Comparison of ENCODE assay signal across 16 mouse cellular contexts in the genomic region with DNA sequence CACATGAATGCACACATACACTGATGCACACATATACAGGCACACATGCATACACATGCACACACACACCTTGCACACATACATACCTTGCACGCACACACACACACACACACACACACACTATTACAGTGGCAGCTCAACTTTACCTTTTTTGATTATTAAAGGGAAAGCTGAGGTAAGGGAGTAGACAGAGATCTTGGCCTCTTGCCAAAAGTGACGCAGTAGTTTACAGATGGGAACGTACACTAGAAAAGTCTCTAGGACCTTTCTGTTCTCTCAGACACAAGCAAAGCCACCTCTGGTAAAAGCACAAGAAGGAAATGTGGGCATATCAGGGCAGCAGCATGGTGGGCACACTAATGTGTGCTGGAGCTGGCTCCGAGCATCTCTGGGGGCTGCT.
DNase-seq lines count a peak whose midpoint lies in the region; ATAC-seq and TF ChIP-seq lines count a peak whose summit lies in the region.
"Had no signal": no experiment of that assay in that cellular context is flagged by ENCODE, and none has a peak within 500 bp of the region (broad histone marks: within the 10 kb centered on the region; RNA-seq: fewer than 3 reads in every experiment).

No protein-coding gene starts in this region.

- TF ChIP-seq POLR2A in lung, adult 2 months (IDR thresholded peaks at IDR 0.05; ENCODE audit: borderline replicate concordance, extremely low read depth, low read depth, low read length), result no peak
- no peak for TF ChIP-seq POLR2A in MEL (IDR thresholded peaks at IDR 0.05; ENCODE audit: control insufficient read depth in 1 of 2, insufficient read depth in 1 of 2, low read depth in 1 of 2, low read length in 2 of 2, poor library complexity in 1 of 2)

- H3K79me2 ChIP-seq in MEL (ENCODE audit: control insufficient read depth, insufficient read depth, low read length, poor library complexity), result no peaks in the 10 kb centered on the region

- TF ChIP-seq EP300 in MEL (IDR thresholded peaks at IDR 0.05; ENCODE audit: low read depth in 1 of 2, low read length in 2 of 2), result no peak

- no peaks in the 10 kb centered on the region for H3K27me3 ChIP-seq in lung, embryonic 14.5 days (ENCODE audit: insufficient read depth, low read length)
- H3K27me3 ChIP-seq in MEL (ENCODE audit: control insufficient read depth in 1 of 2, insufficient read depth in 2 of 2, low read length in 2 of 2), result peaks cover 0 to 1% of the 10 kb centered on the region in 2 experiments; a peak in 1 of 4 replicates
- H3K27me3 ChIP-seq: forebrain, embryonic 12.5 days; limb, embryonic 12.5 days had no signal

- no peak for TF ChIP-seq RAD21 in MEL (IDR thresholded peaks at IDR 0.05; ENCODE audit: low read depth, low read length)

- DNase-seq in heart, postnatal 4 days, result peak; percentile 30
- DNase-seq in heart, adult 18-20 months, result no peak
- DNase-seq in lung, embryonic 14.5 days, result peak; percentile 66
- DNase-seq in lung, adult 2 months, result no peak
- DNase-seq in MEL (ENCODE audit: low read depth, low spot score) (peak; percentile 44), MN1 (ENCODE audit: low spot score) (peak; percentile 21)
- DNase-seq in left cerebral cortex, adult 11 months (ENCODE audit: low spot score), result no peak
- DNase-seq: adrenal gland, adult 8-10 months; kidney, adult 9 months; lung, postnatal 4 days had no signal

- no peak overlapping the region for H3K4me3 ChIP-seq in lung, embryonic 14.5 days (ENCODE audit: low read depth, low read length)
- no peak overlapping the region for H3K4me3 ChIP-seq in lung, adult 2 months (replicated peaks; ENCODE audit: extremely low read depth, low read depth, low read length)
- H3K4me3 ChIP-seq in MEL (ENCODE audit: control insufficient read depth in 1 of 2, insufficient read depth in 1 of 2, low read depth in 2 of 2, low read length in 2 of 2), result no peak overlapping the region
- H3K4me3 ChIP-seq: forebrain, embryonic 12.5 days; heart, embryonic 12.5 days; left cerebral cortex, adult 2 months; limb, embryonic 12.5 days had no signal

- no peak for TF ChIP-seq CTCF in lung, embryonic 14.5 days (IDR thresholded peaks at IDR 0.05; ENCODE audit: low read depth)
- no peak for TF ChIP-seq CTCF in lung, adult 2 months (IDR thresholded peaks at IDR 0.05; ENCODE audit: insufficient read depth, low read length)
- TF ChIP-seq CTCF in MEL (IDR thresholded peaks at IDR 0.05 in 2 of 3, conservative IDR thresholded peaks at IDR 0.05 in 1 of 3; ENCODE audit: control insufficient read depth in 1 of 3, insufficient read depth in 1 of 3, low read depth in 2 of 3, low read length in 3 of 3, poor library complexity in 1 of 3, severe bottlenecking in 1 of 3), result no peak

- 44% methylated on average over 4 of the region's 4 CpGs for WGBS in lung, embryonic 14.5 days
- WGBS in lung, adult 2 months, result 50% methylated on average over 4 of the region's 4 CpGs

- H3K4me1 ChIP-seq in lung, embryonic 14.5 days (ENCODE audit: insufficient read depth), result no peaks in the 10 kb centered on the region
- peaks cover 5% of the 10 kb centered on the region for H3K4me1 ChIP-seq in lung, adult 2 months (ENCODE audit: control insufficient read depth, insufficient read depth, low read length)
- peaks cover 0 to 6% of the 10 kb centered on the region in 2 experiments; a peak in 3 of 4 replicates for H3K4me1 ChIP-seq in MEL (ENCODE audit: control insufficient read depth in 1 of 2, insufficient read depth in 2 of 2, low read length in 2 of 2)

- H3K27ac ChIP-seq in lung, embryonic 14.5 days (ENCODE audit: low read depth), result no peak overlapping the region
- H3K27ac ChIP-seq in MEL (ENCODE audit: control insufficient read depth, low read depth, low read length), result no peak overlapping the region
- H3K27ac ChIP-seq: left cerebral cortex, adult 2 months; limb, embryonic 12.5 days; liver, embryonic 14.5 days; stomach, postnatal 0 days had no signal

- no peak overlapping the region for H3K4me2 ChIP-seq in lung, embryonic 14.5 days
- H3K4me2 ChIP-seq: forebrain, embryonic 12.5 days; heart, embryonic 12.5 days; limb, embryonic 12.5 days had no signal

- no peak overlapping the region for H3K9ac ChIP-seq in lung, embryonic 14.5 days
- H3K9ac ChIP-seq in MEL (ENCODE audit: control insufficient read depth, low read depth, low read length, poor library complexity, severe bottlenecking), result no peak overlapping the region
- H3K9ac ChIP-seq: forebrain, embryonic 12.5 days; heart, embryonic 12.5 days; limb, embryonic 12.5 days; liver, embryonic 14.5 days had no signal

- H3K9me3 ChIP-seq in lung, embryonic 14.5 days (ENCODE audit: low read depth, low read length), result no peaks in the 10 kb centered on the region
- no peaks in the 10 kb centered on the region for H3K9me3 ChIP-seq in MEL (replicated peaks; ENCODE audit: insufficient read depth, low read length)
- H3K9me3 ChIP-seq: forebrain, embryonic 12.5 days; heart, embryonic 12.5 days; limb, embryonic 12.5 days had no signal

- no peak for ATAC-seq in lung, embryonic 14.5 days (ENCODE audit: insufficient read depth)

- H3K36me3 ChIP-seq in lung, embryonic 14.5 days (ENCODE audit: insufficient read depth), result no peaks in the 10 kb centered on the region
- no peaks in the 10 kb centered on the region for H3K36me3 ChIP-seq in MEL (ENCODE audit: control insufficient read depth in 1 of 2, insufficient read depth in 2 of 2, low read length in 2 of 2)
- H3K36me3 ChIP-seq: forebrain, embryonic 12.5 days; heart, embryonic 12.5 days; limb, embryonic 12.5 days had no signal

TF ChIP-seq in MEL, 35 proteins besides CTCF, POLR2A, EP300 and RAD21:
- TF ChIP-seq USF2 (IDR thresholded peaks at IDR 0.05; ENCODE audit: borderline replicate concordance in 1 of 2, insufficient read depth in 1 of 2, low read depth in 1 of 2, low read length in 2 of 2) (no peak), MAX (IDR thresholded peaks at IDR 0.05; ENCODE audit: low read length) (no peak), RCOR1 (IDR thresholded peaks at IDR 0.05; ENCODE audit: low read depth, low read length) (no peak), JUND (IDR thresholded peaks at IDR 0.05; ENCODE audit: low read depth, low read length) (no peak)

Comparison
In these comparisons a context has a peak if more than half of its experiments do, and no peak if none do; other contexts are left out.
1. DNase-seq: peak in heart, postnatal 4 days (single experiment), lung, embryonic 14.5 days (single experiment), MEL (single experiment) and MN1 (single experiment); none in heart, adult 18-20 months (0 of 2), lung, adult 2 months (single experiment) and left cerebral cortex, adult 11 months (single experiment).